Mouse (Mus musculus) adipocyte (in vitro differentiated cells): ENCODE results near the gene Mthfsl.
"Not testable (repeated sequence)": the region's sequence is repeated elsewhere in the genome, so short reads cannot be mapped to it uniquely, and the experiment has no call there.

ENCODE experiments used
- DNase-seq: peaks from one replicate; pipeline ENCODE4 v3.0.0-alpha.2; 2016; ENCODE audit warnings: low spot score

The Mthfsl gene

DNA sequence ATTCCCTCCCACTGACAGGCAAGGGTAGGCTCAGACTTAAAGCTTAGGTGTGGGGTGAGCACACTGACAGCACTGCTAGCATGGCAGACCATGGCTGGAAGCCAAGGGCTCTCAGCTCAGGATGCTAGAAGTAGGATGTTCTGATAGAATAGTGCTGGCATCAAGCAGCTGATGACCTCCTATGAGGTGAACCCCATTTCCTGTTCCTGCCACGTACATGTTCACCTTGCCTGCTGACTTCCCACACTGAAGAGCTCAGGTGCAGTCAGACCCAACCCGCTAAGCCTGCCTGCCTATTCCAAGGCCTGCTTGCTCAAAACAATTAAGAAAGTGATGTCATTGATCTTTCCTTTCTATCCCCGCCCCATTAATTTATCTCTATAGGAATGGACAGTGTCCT lies 30.6 kb downstream of the Mthfsl start:
- not testable (repeated sequence) for DNase-seq

- DNase-seq: not testable (repeated sequence)
These were observed 33.4 kb downstream of the Mthfsl start for GRCm38 (mm10) chr9:88686719-88687118.

GRCm38 (mm10) chr9:88658341-88658740 lies 61.8 kb downstream of the Mthfsl start:
- peak; percentile 4 for DNase-seq

- DNase-seq: not testable (repeated sequence)
These were observed 69.4 kb downstream of the Mthfsl start for GRCm38 (mm10) chr9:88650742-88651141.
